Mouse (Mus musculus) induced T-regulatory cell, adult 2 months (primary cell): ENCODE measurements around the gene Slc5a11.

ENCODE experiments used
- DNase-seq: peaks from one replicate; pipeline ENCODE4 v3.0.0-alpha.2; 2012; ENCODE audit warnings: low read depth

The Slc5a11 gene

GRCm38 (mm10) chr7:123283826-123284225, 69.2 kb downstream of the Slc5a11 start:
- DNase-seq: no peak

GRCm38 (mm10) chr7:123285896-123286295, 71.3 kb downstream of the Slc5a11 start:
- no peak for DNase-seq

- DNase-seq: no peak
Observed at GRCm38 (mm10) chr7:123287903-123288302, 73.3 kb downstream of the Slc5a11 start.

GRCm38 (mm10) chr7:123289176-123289575, 74.6 kb downstream of the Slc5a11 start:
- DNase-seq: no peak

- DNase-seq: no peak
Observed at GRCm38 (mm10) chr7:123291942-123292341, 77.4 kb downstream of the Slc5a11 start.

- no peak for DNase-seq
Observed at GRCm38 (mm10) chr7:123293898-123294297, 79.3 kb downstream of the Slc5a11 start.

- no peak for DNase-seq
Observed at GRCm38 (mm10) chr7:123295423-123295822, 80.8 kb downstream of the Slc5a11 start.

- no peak for DNase-seq
Observed at GRCm38 (mm10) chr7:123296097-123296496, 81.5 kb downstream of the Slc5a11 start.

- no peak for DNase-seq
Observed at GRCm38 (mm10) chr7:123298225-123298624, 83.6 kb downstream of the Slc5a11 start.

- peak; percentile 56 for DNase-seq
Observed at GRCm38 (mm10) chr7:123300258-123300657, 85.7 kb downstream of the Slc5a11 start.

- DNase-seq: no peak
Observed at GRCm38 (mm10) chr7:123305397-123305796, 90.8 kb downstream of the Slc5a11 start.

- no peak for DNase-seq
Observed at GRCm38 (mm10) chr7:123307236-123307635, 92.7 kb downstream of the Slc5a11 start.

- DNase-seq: no peak
Observed at GRCm38 (mm10) chr7:123307887-123308558, 93.4 kb downstream of the Slc5a11 start.

- no peak for DNase-seq
Observed at GRCm38 (mm10) chr7:123311836-123312235, 97.3 kb downstream of the Slc5a11 start.

- no peak for DNase-seq
Observed at GRCm38 (mm10) chr7:123312738-123313137, 98.2 kb downstream of the Slc5a11 start.

GRCm38 (mm10) chr7:123322452-123323121, 108.0 kb downstream of the Slc5a11 start:
- DNase-seq: peak; percentile 82
